Mouse (Mus musculus): ENCODE results near the gene Trpc6. TPM values are rescaled to one million over a fixed set of nuclear protein-coding genes. Genes with fewer than 3 reads are reported as not detected.

Gene Trpc6
- total RNA-seq, 1 experiment: 0.54 TPM

DNA sequence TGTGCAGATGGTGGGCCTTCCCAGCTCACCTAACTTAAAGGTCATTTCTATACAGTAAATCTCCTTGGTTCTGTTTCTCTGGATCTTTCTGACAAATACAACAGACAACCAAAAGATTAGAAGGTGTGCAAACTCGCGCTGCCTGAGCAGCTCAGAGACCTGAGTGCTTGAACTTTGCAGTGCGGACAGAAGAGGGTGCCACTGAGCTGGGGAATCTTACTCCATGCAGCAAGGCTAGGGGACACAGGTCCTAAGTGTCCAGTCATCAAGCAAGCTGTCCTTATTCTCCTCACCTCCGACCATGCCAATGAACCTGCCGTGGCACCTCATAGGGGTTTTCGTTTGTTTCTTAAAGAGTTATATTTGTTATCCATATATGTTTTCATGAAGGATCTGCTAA, 48.7 kb downstream of the Trpc6 start:
- no peak overlapping the region for H3K27ac ChIP-seq (ENCODE audit: insufficient read depth, low read depth, low read length, poor library complexity, severe bottlenecking)
- no peaks in the 10 kb centered on the region for H3K4me1 ChIP-seq (ENCODE audit: control insufficient read depth in 2 of 2, insufficient read depth in 2 of 2, low read length in 2 of 2, poor library complexity in 1 of 2)
- no peak for TF ChIP-seq ZNF384 (IDR thresholded peaks at IDR 0.05; ENCODE audit: low read depth, low read length)
- TF ChIP-seq ZC3H11A (IDR thresholded peaks at IDR 0.05; ENCODE audit: borderline replicate concordance, low read depth, low read length): peak; percentile 87; the same call in 1 of the 2 replicates
- no peak for TF ChIP-seq CHD2 (IDR thresholded peaks at IDR 0.05; ENCODE audit: low read depth, low read length)
- no peak for TF ChIP-seq HCFC1 (IDR thresholded peaks at IDR 0.05; ENCODE audit: borderline replicate concordance, insufficient read depth, low read length)
- in situ Hi-C loops (cut with MboI; ENCODE audit: low sequenced_read_pairs in 2 of 2, unreplicated experiment in 2 of 2): no loop called here
- peak; percentile 45 for DNase-seq (ENCODE audit: low read depth, low spot score)
- H3K36me3 ChIP-seq (ENCODE audit: control insufficient read depth, insufficient read depth, low read length, poor library complexity, severe bottlenecking): no peaks in the 10 kb centered on the region
- H3K9me3 ChIP-seq (ENCODE audit: control insufficient read depth, insufficient read depth, low read depth, low read length): no peaks in the 10 kb centered on the region
- H3K4me3 ChIP-seq (ENCODE audit: insufficient read depth in 1 of 2, low read depth in 1 of 2, low read length in 2 of 2, poor library complexity in 1 of 2, severe bottlenecking in 1 of 2): no peak overlapping the region
- no peak overlapping the region for H3K9ac ChIP-seq (ENCODE audit: insufficient read depth, low read depth, low read length, poor library complexity, severe bottlenecking)

DNA sequence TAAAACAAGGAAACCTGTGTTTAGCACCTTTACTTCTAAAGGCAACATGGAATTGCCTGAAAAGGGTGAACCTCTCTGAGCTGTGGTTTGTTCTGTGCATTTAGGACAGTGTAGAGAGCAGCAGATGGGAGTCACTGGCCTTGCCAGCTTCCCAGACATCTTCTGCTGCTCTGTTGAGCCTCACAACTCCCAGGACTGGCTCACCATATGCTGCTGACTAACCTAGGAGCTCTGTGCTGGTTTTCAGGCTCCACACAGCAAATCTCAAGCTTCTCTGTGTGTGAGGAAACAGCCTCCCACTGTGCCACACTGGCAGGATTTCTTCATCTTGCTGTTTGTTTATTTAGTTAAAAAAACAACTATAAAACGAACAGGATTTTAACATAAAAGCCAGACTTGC, 53.1 kb downstream of the Trpc6 start:
- Histone ChIP-seq H3K9me3 (ENCODE audit: control insufficient read depth, insufficient read depth, low read depth, low read length) (no peaks in the 10 kb centered on the region), H3K4me1 (ENCODE audit: control insufficient read depth in 2 of 2, insufficient read depth in 2 of 2, low read length in 2 of 2, poor library complexity in 1 of 2) (no peaks in the 10 kb centered on the region), H3K4me3 (ENCODE audit: insufficient read depth in 1 of 2, low read depth in 1 of 2, low read length in 2 of 2, poor library complexity in 1 of 2, severe bottlenecking in 1 of 2) (no peak overlapping the region), H3K27ac (ENCODE audit: insufficient read depth, low read depth, low read length, poor library complexity, severe bottlenecking) (no peak overlapping the region), H3K9ac (ENCODE audit: insufficient read depth, low read depth, low read length, poor library complexity, severe bottlenecking) (no peak overlapping the region), H3K36me3 (ENCODE audit: control insufficient read depth, insufficient read depth, low read length, poor library complexity, severe bottlenecking) (no peaks in the 10 kb centered on the region)
- no peak for DNase-seq (ENCODE audit: low read depth, low spot score)
- TF ChIP-seq ZNF384 (IDR thresholded peaks at IDR 0.05; ENCODE audit: low read depth, low read length): no peak
- no peak for TF ChIP-seq HCFC1 (IDR thresholded peaks at IDR 0.05; ENCODE audit: borderline replicate concordance, insufficient read depth, low read length)
- no peak for TF ChIP-seq ZC3H11A (IDR thresholded peaks at IDR 0.05; ENCODE audit: borderline replicate concordance, low read depth, low read length)
- no peak for TF ChIP-seq MAFK (IDR thresholded peaks at IDR 0.05; ENCODE audit: insufficient read depth, low read depth, low read length)
- no peak for TF ChIP-seq CHD2 (IDR thresholded peaks at IDR 0.05; ENCODE audit: low read depth, low read length)
- in situ Hi-C loops (cut with MboI; ENCODE audit: low sequenced_read_pairs in 2 of 2, unreplicated experiment in 2 of 2): no loop called here

DNA sequence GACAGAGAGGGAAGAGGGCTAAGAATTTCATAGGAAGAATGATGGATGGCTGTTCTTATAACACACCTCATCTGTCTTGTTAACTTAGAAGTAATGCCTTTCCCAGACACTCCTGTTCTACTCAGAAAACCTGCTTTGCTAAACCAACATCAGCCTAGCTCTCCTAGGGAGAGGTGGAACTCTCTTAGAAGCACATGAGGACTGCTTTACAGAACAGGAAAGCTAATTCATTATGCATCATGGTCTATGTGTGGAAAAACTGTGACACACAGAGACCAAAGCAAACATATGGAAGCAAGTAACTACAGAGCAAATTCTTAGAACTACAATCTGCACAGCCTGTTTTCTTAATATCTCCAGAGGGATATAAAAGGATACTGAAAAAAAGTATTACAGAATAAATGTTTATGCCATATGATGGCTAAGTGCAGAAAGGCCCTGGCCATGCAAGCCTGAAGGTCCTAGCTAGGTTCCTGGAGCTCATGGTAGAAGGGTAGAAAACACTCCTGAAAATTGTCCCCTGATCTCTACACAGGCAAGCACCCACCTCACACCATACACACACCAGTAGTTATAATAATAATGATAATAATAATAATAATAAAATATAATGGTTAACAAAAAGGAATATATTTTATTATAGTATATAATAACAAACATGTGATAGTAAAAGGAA, 63.0 kb downstream of the Trpc6 start:
- H3K9me3 ChIP-seq (ENCODE audit: control insufficient read depth, insufficient read depth, low read depth, low read length): no peaks in the 10 kb centered on the region

DNA sequence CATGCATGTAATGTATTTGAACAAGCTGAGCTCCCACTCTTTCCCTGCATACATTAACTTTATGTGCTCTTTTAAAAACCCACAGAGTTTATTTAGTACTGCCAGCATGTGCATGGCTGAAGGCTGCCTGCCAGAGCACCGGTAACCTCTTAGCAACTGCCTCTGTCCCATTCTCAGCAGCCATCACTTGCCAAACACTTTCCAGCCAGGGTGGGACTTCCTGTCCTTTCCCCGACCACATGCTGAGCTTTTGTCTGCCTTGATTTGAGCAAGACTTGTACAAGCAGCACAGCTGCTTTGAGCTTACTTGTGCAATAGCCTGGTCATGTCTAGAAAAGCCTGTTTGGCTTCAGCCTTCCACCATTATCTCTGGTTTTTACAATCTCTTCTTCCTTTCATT, 90.4 kb downstream of the Trpc6 start:
- TF ChIP-seq CHD2 (IDR thresholded peaks at IDR 0.05; ENCODE audit: low read depth, low read length): no peak
- TF ChIP-seq HCFC1 (IDR thresholded peaks at IDR 0.05; ENCODE audit: borderline replicate concordance, insufficient read depth, low read length): no peak
- no peak for TF ChIP-seq ZC3H11A (IDR thresholded peaks at IDR 0.05; ENCODE audit: borderline replicate concordance, low read depth, low read length)
- no peak for TF ChIP-seq ZNF384 (IDR thresholded peaks at IDR 0.05; ENCODE audit: low read depth, low read length)
- TF ChIP-seq MAFK (IDR thresholded peaks at IDR 0.05; ENCODE audit: insufficient read depth, low read depth, low read length): no peak
- Histone ChIP-seq H3K4me3 (ENCODE audit: insufficient read depth in 1 of 2, low read depth in 1 of 2, low read length in 2 of 2, poor library complexity in 1 of 2, severe bottlenecking in 1 of 2) (no peak overlapping the region), H3K9ac (ENCODE audit: insufficient read depth, low read depth, low read length, poor library complexity, severe bottlenecking) (no peak overlapping the region), H3K4me1 (ENCODE audit: control insufficient read depth in 2 of 2, insufficient read depth in 2 of 2, low read length in 2 of 2, poor library complexity in 1 of 2) (peaks cover 6% of the 10 kb centered on the region in 2 experiments; a peak in 3 of 4 replicates), H3K27ac (ENCODE audit: insufficient read depth, low read depth, low read length, poor library complexity, severe bottlenecking) (no peak overlapping the region), H3K9me3 (ENCODE audit: control insufficient read depth, insufficient read depth, low read depth, low read length) (no peaks in the 10 kb centered on the region), H3K36me3 (ENCODE audit: control insufficient read depth, insufficient read depth, low read length, poor library complexity, severe bottlenecking) (no peaks in the 10 kb centered on the region)
- DNase-seq (ENCODE audit: low read depth, low spot score): peak; percentile 90
- in situ Hi-C loops (cut with MboI; ENCODE audit: low sequenced_read_pairs in 2 of 2, unreplicated experiment in 2 of 2): no loop called here

More for the DNA sequence above, 63.0 kb downstream of the Trpc6 start:
- Histone ChIP-seq H3K36me3 (ENCODE audit: control insufficient read depth, insufficient read depth, low read length, poor library complexity, severe bottlenecking) (no peaks in the 10 kb centered on the region), H3K4me3 (ENCODE audit: insufficient read depth in 1 of 2, low read depth in 1 of 2, low read length in 2 of 2, poor library complexity in 1 of 2, severe bottlenecking in 1 of 2) (no peak overlapping the region), H3K27ac (ENCODE audit: insufficient read depth, low read depth, low read length, poor library complexity, severe bottlenecking) (no peak overlapping the region), H3K4me1 (ENCODE audit: control insufficient read depth in 2 of 2, insufficient read depth in 2 of 2, low read length in 2 of 2, poor library complexity in 1 of 2) (no peaks in the 10 kb centered on the region), H3K9ac (ENCODE audit: insufficient read depth, low read depth, low read length, poor library complexity, severe bottlenecking) (no peak overlapping the region)
- TF ChIP-seq ZNF384 (IDR thresholded peaks at IDR 0.05; ENCODE audit: low read depth, low read length) (no peak), ZC3H11A (IDR thresholded peaks at IDR 0.05; ENCODE audit: borderline replicate concordance, low read depth, low read length) (no peak), CHD2 (IDR thresholded peaks at IDR 0.05; ENCODE audit: low read depth, low read length) (no peak), HCFC1 (IDR thresholded peaks at IDR 0.05; ENCODE audit: borderline replicate concordance, insufficient read depth, low read length) (no peak), MAFK (IDR thresholded peaks at IDR 0.05; ENCODE audit: insufficient read depth, low read depth, low read length) (no peak)
- DNase-seq (ENCODE audit: low read depth, low spot score): no peak
- in situ Hi-C loops (cut with MboI; ENCODE audit: low sequenced_read_pairs in 2 of 2, unreplicated experiment in 2 of 2): no loop called here

All from ES-E14 (cell line).